Mouse (Mus musculus) c-Kit-positive CD71-negative TER-119-negative erythroid progenitor cells, embryonic 14.5 days (primary cell): ENCODE results near the gene Elfn1.

Experiments
- DNase-seq: peaks from one replicate; pipeline ENCODE4 v3.0.0-alpha.2; 2013; ENCODE audit warnings: low read depth

The Elfn1 gene

GRCm38 (mm10) chr5:139911506-139911905 lies 3.8 kb downstream of the Elfn1 start:
- no peak for DNase-seq

GRCm38 (mm10) chr5:139912121-139912771 lies 4.5 kb downstream of the Elfn1 start:
- no peak for DNase-seq

- DNase-seq = no peak
Observed at GRCm38 (mm10) chr5:139921666-139922065, 13.9 kb downstream of the Elfn1 start.

- DNase-seq = no peak
Observed at GRCm38 (mm10) chr5:139923867-139924266, 16.1 kb downstream of the Elfn1 start.

- DNase-seq = no peak
Observed at GRCm38 (mm10) chr5:139930102-139930501, 22.4 kb downstream of the Elfn1 start.

GRCm38 (mm10) chr5:139930927-139931351 lies 23.2 kb downstream of the Elfn1 start:
- DNase-seq = no peak

- DNase-seq = no peak
Observed at GRCm38 (mm10) chr5:139931947-139932540, 24.3 kb downstream of the Elfn1 start.

- peak; percentile 52 for DNase-seq
Observed at GRCm38 (mm10) chr5:139932595-139933271, 25.0 kb downstream of the Elfn1 start.

- DNase-seq = no peak
Observed at GRCm38 (mm10) chr5:139933476-139933875, 25.7 kb downstream of the Elfn1 start.

GRCm38 (mm10) chr5:139936431-139936830 lies 28.7 kb downstream of the Elfn1 start:
- no peak for DNase-seq

GRCm38 (mm10) chr5:139944697-139945096 lies 37.0 kb downstream of the Elfn1 start:
- DNase-seq = no peak

- DNase-seq = no peak
Observed at GRCm38 (mm10) chr5:139945715-139946364, 38.1 kb downstream of the Elfn1 start.

- DNase-seq = no peak
Observed at GRCm38 (mm10) chr5:139947446-139947845, 39.7 kb downstream of the Elfn1 start.

GRCm38 (mm10) chr5:139948552-139948951 lies 40.8 kb downstream of the Elfn1 start:
- no peak for DNase-seq

GRCm38 (mm10) chr5:139949363-139949762 lies 41.6 kb downstream of the Elfn1 start:
- no peak for DNase-seq

- DNase-seq = no peak
Observed at GRCm38 (mm10) chr5:139949975-139950578, 42.3 kb downstream of the Elfn1 start.

- no peak for DNase-seq
Observed at GRCm38 (mm10) chr5:139956859-139957258, 49.1 kb downstream of the Elfn1 start.

GRCm38 (mm10) chr5:139959741-139960140 lies 52.0 kb downstream of the Elfn1 start:
- no peak for DNase-seq

GRCm38 (mm10) chr5:139964391-139964790 lies 56.6 kb downstream of the Elfn1 start:
- no peak for DNase-seq

GRCm38 (mm10) chr5:139965596-139965995 lies 57.9 kb downstream of the Elfn1 start:
- no peak for DNase-seq

GRCm38 (mm10) chr5:139969151-139969948 lies 61.6 kb downstream of the Elfn1 start:
- no peak for DNase-seq
